Mouse (Mus musculus) forebrain, embryonic 16.5 days (tissue): ENCODE data around the gene Sec22c. TPM values are rescaled to one million over a fixed set of nuclear protein-coding genes. Genes with fewer than 3 reads are reported as not detected.

Experiments used
- ATAC-seq: fragments of 200-750 bp; cut with Nextera tagmentation; 2 replicates; pipeline ENCODE4 v1.8.0; 2017; ENCODE audit warnings: mild to moderate bottlenecking, moderate library complexity
- H3K27ac ChIP-seq: fragments of 300-500 bp; sonication (generic); 2 replicates; pipeline ENCODE4 v1.5.1; 2014; ENCODE audit warnings: low read length, control low read depth
- H3K27me3 ChIP-seq: fragments of 300-500 bp; sonication (generic); replicated peaks from 2 replicates; pipeline ENCODE4 v1.6.1; 2014; ENCODE audit warnings: low read length; ENCODE audit not compliant: control insufficient read depth, insufficient read depth
- H3K36me3 ChIP-seq: fragments of 300-500 bp; sonication (generic); 2 replicates; pipeline ENCODE4 v1.6.1; 2014; ENCODE audit not compliant: control insufficient read depth, insufficient read depth
- H3K4me1 ChIP-seq: fragments of 300-500 bp; sonication (generic); replicated peaks from 2 replicates; pipeline ENCODE4 v1.6.1; 2014; ENCODE audit warnings: low read length; ENCODE audit not compliant: control insufficient read depth, insufficient read depth
- H3K4me2 ChIP-seq: fragments of 300-500 bp; sonication (generic); 2 replicates; pipeline ENCODE4 v1.6.1; 2014; ENCODE audit warnings: mild to moderate bottlenecking, low read length, control low read depth
- H3K4me3 ChIP-seq: fragments of 300-500 bp; sonication (generic); replicated peaks from 2 replicates; pipeline ENCODE4 v1.5.1; 2014; ENCODE audit warnings: mild to moderate bottlenecking, low read length, control low read depth
- H3K9ac ChIP-seq: fragments of 300-500 bp; sonication (generic); replicated peaks from 2 replicates; pipeline ENCODE4 v1.6.1; 2014; ENCODE audit warnings: low read depth, low read length, control low read depth
- H3K9me3 ChIP-seq: fragments of 300-500 bp; sonication (generic); 2 replicates; pipeline ENCODE4 v1.6.1; 2016; ENCODE audit warnings: low read length; ENCODE audit not compliant: control insufficient read depth
- WGBS: fragments of 180-500 bp; shearing (Covaris S2); extraction: QIAGEN DNeasy Blood & Tissue Kit; methylation state at CpG from one replicate; pipeline ENCODE4 v1.1.7; 2014; 5-methylcytosine and 5-hydroxymethylcytosine counted together
- polyA plus RNA-seq: library from polyadenylated mRNA; unstranded; fragments of >200 nt; fragmentation: Nextera tagmentation; extraction: Ambion mirVana; gene quantifications from 2 replicates; pipeline ENCODE4 v1.2.1, GENCODE M21; 2015

Gene Sec22c
- polyA plus RNA-seq, 1 experiment from 2014 or later = 40.0 TPM

DNA sequence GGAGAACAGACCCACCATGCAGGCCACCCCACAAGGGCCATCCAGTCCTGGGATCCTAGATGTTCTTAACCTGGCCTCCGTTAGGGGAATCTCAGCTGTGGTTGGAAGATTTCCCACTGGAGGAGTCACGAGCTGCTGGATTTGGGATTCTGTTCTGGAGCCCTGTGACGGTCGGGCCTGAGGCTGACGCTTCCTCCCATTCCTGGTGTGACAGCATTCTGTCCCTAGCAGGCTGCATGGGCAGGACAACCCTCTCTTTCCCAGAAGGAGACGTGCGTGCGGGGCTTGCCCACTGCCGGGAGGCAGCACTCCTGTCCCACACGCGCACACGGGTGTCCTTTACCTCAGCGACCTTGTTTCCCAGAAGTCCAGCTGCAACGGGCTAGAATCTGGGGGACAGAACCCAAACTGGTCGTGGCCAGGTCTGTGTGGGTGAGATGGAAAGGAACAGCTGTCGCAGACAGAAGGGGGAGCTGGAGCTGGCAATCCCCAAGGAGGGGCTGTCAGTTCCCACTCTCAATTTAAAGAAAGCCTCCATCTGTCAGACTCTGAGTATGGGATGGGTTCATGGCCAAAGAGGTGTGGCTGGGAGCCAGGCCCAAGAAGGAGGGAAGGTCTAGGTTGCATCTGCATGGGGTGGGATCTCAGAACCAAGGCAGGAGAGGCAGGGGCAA lies 38.2 kb downstream of the Sec22c start:
- no peaks in the 10 kb centered on the region for H3K36me3 ChIP-seq
- peaks cover 5% of the 10 kb centered on the region for H3K27me3 ChIP-seq
- H3K9me3 ChIP-seq = no peaks in the 10 kb centered on the region
- H3K4me3 ChIP-seq = no peak overlapping the region
- H3K4me1 ChIP-seq = peaks cover 35% of the 10 kb centered on the region
- peak overlapping the region; percentile 16; the same call in 1 of the 2 replicates for H3K4me2 ChIP-seq
- 59% methylated on average over 16 of the region's 16 CpGs for WGBS
- peak overlapping the region; percentile 92 for H3K27ac ChIP-seq
- no peak overlapping the region for H3K9ac ChIP-seq
- ATAC-seq = peak; percentile 82

GRCm38 (mm10) chr9:121664104-121664503 lies 41.2 kb downstream of the Sec22c start:
- Histone ChIP-seq H3K4me3 (no peak overlapping the region), H3K27ac (no peak overlapping the region), H3K4me1 (peaks cover 26% of the 10 kb centered on the region), H3K4me2 (no peak overlapping the region), H3K27me3 (peaks cover 5% of the 10 kb centered on the region; the same call in 1 of the 2 replicates), H3K9ac (no peak overlapping the region), H3K9me3 (no peaks in the 10 kb centered on the region), H3K36me3 (no peaks in the 10 kb centered on the region)
- 79% methylated on average over 5 of the region's 5 CpGs for WGBS
- ATAC-seq = no peak

- Histone ChIP-seq H3K9me3 (no peaks in the 10 kb centered on the region), H3K27me3 (no peaks in the 10 kb centered on the region), H3K4me1 (peaks cover 22% of the 10 kb centered on the region), H3K27ac (no peak overlapping the region), H3K9ac (no peak overlapping the region), H3K4me3 (no peak overlapping the region), H3K36me3 (no peaks in the 10 kb centered on the region), H3K4me2 (no peak overlapping the region)
- ATAC-seq = no peak
- 76% methylated on average over 6 of the region's 6 CpGs for WGBS
These were observed 41.8 kb downstream of the Sec22c start for GRCm38 (mm10) chr9:121663467-121663866.

DNA sequence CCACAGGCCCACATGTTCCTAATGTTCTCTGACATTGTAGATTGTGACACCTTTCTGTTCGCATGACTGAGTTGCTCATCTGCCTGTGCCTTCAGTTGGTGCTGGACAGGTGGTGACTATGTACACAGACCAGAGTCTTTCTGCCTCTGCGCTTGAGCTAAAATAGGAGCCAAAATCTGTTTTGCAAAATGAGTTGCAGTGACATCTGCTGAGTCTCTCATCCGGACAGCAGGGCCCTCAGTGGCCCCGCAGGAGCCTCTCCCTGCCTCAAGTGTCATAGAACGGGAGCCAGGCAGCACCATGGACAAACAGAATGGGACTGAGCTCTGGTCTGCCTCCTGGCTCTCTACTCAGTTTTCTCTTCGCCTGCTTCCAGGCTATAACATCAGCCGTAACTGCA lies 45.5 kb downstream of the Sec22c start:
- Histone ChIP-seq H3K4me1 (no peaks in the 10 kb centered on the region; the same call in 1 of the 2 replicates), H3K27ac (no peak overlapping the region), H3K36me3 (no peaks in the 10 kb centered on the region), H3K4me3 (no peak overlapping the region), H3K9me3 (no peaks in the 10 kb centered on the region), H3K27me3 (no peaks in the 10 kb centered on the region), H3K4me2 (no peak overlapping the region), H3K9ac (no peak overlapping the region)
- ATAC-seq = no peak
- WGBS = 72% methylated on average over 7 of the region's 7 CpGs

- Histone ChIP-seq H3K27ac (no peak overlapping the region), H3K27me3 (no peaks in the 10 kb centered on the region), H3K36me3 (no peaks in the 10 kb centered on the region), H3K9ac (no peak overlapping the region), H3K9me3 (no peaks in the 10 kb centered on the region), H3K4me1 (no peaks in the 10 kb centered on the region; the same call in 1 of the 2 replicates), H3K4me2 (no peak overlapping the region), H3K4me3 (no peak overlapping the region)
- no peak for ATAC-seq
- WGBS = 91% methylated on average over 7 of the region's 7 CpGs
These were observed 47.0 kb downstream of the Sec22c start for GRCm38 (mm10) chr9:121658248-121658647.

DNA sequence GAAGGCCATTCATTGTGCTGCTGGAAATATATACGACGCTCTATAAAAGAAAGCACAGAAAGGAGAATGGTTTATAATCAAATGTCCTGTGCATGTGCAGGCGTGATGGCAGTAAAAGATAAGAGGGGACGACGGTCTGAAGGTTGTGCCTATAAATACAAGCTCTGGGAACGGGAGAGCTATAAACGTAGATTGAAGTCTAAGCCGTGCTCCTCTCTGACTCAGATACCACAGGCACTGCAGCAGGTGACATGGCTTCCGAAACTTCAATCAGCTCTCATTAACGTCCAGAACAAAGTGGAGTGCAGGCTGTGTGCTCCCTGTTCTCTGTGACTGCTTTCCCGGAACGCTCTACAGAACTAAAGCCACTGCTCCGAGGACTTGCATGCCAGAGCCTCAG lies 48.1 kb downstream of the Sec22c start:
- Histone ChIP-seq H3K9ac (no peak overlapping the region), H3K27me3 (no peaks in the 10 kb centered on the region), H3K36me3 (no peaks in the 10 kb centered on the region), H3K4me3 (no peak overlapping the region), H3K27ac (no peak overlapping the region), H3K9me3 (no peaks in the 10 kb centered on the region), H3K4me1 (no peaks in the 10 kb centered on the region; the same call in 1 of the 2 replicates), H3K4me2 (no peak overlapping the region)
- ATAC-seq = no peak
- WGBS = 63% methylated on average over 13 of the region's 13 CpGs

- Histone ChIP-seq H3K9ac (no peak overlapping the region), H3K27me3 (no peaks in the 10 kb centered on the region), H3K4me1 (no peaks in the 10 kb centered on the region; the same call in 1 of the 2 replicates), H3K4me3 (no peak overlapping the region), H3K27ac (no peak overlapping the region), H3K36me3 (no peaks in the 10 kb centered on the region), H3K9me3 (no peaks in the 10 kb centered on the region), H3K4me2 (no peak overlapping the region)
- WGBS = 93% methylated on average over 5 of the region's 5 CpGs
- ATAC-seq = no peak
These were observed 49.0 kb downstream of the Sec22c start for GRCm38 (mm10) chr9:121656322-121656721.

DNA sequence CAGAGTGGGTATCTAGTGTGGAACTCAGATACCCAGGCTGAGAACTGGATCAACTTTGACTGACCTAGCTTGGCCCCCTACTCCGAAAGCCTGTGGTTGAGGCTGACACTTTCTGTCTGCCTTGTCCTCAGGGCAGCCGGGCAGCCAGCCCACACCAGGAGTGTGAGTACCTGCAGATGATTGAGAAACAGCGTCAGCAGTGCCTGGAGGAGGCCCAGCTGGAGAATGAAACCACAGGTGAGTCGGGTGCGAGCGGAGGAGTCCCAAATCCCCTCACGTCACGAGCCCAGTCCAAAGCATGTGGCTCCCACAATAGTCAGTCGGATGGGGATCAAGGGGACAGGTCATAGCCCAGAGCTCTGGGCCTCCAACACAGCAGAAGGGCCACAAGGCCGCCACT lies 51.6 kb downstream of the Sec22c start:
- ATAC-seq = no peak
- Histone ChIP-seq H3K4me2 (no peak overlapping the region), H3K9ac (no peak overlapping the region), H3K36me3 (no peaks in the 10 kb centered on the region), H3K4me1 (no peaks in the 10 kb centered on the region; the same call in 1 of the 2 replicates), H3K27me3 (no peaks in the 10 kb centered on the region), H3K9me3 (no peaks in the 10 kb centered on the region), H3K27ac (no peak overlapping the region), H3K4me3 (no peak overlapping the region)
- 91% methylated on average over 10 of the region's 10 CpGs for WGBS

DNA sequence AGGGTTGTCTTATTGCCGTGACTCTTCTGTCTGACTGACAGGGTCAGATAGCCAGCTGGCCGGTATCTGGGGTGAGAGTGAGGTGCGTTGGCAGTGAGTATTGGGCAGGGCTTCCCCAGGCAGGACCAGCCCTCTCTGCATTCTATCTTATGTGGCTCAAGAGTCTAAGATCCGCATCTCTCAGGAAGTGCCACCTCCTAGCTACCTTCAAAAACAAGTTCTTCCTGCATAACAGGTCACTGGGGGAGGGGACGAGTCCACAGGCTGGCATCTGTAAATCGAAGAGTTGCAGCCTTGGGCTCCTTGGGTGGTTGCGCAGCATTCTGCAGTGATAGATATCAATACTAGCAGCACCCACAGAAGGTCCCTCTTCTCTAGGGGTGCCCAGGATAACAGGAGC lies 58.3 kb downstream of the Sec22c start:
- Histone ChIP-seq H3K4me3 (no peak overlapping the region), H3K36me3 (no peaks in the 10 kb centered on the region), H3K9ac (no peak overlapping the region), H3K9me3 (no peaks in the 10 kb centered on the region), H3K27ac (no peak overlapping the region), H3K4me1 (peaks cover 12% of the 10 kb centered on the region), H3K27me3 (peaks cover 10% of the 10 kb centered on the region), H3K4me2 (no peak overlapping the region)
- ATAC-seq = no peak
- WGBS = 83% methylated on average over 7 of the region's 7 CpGs

- H3K4me1 ChIP-seq = peaks cover 17% of the 10 kb centered on the region
- no peak for ATAC-seq
- H3K4me2 ChIP-seq = no peak overlapping the region
- H3K36me3 ChIP-seq = no peaks in the 10 kb centered on the region
- H3K27ac ChIP-seq = no peak overlapping the region
- H3K4me3 ChIP-seq = no peak overlapping the region
- WGBS = 79% methylated on average over 3 of the region's 3 CpGs
- no peaks in the 10 kb centered on the region for H3K9me3 ChIP-seq
- H3K9ac ChIP-seq = no peak overlapping the region
- peaks cover 18% of the 10 kb centered on the region for H3K27me3 ChIP-seq
These were observed 60.4 kb downstream of the Sec22c start for GRCm38 (mm10) chr9:121644855-121645254.
